In the genomic region with DNA sequence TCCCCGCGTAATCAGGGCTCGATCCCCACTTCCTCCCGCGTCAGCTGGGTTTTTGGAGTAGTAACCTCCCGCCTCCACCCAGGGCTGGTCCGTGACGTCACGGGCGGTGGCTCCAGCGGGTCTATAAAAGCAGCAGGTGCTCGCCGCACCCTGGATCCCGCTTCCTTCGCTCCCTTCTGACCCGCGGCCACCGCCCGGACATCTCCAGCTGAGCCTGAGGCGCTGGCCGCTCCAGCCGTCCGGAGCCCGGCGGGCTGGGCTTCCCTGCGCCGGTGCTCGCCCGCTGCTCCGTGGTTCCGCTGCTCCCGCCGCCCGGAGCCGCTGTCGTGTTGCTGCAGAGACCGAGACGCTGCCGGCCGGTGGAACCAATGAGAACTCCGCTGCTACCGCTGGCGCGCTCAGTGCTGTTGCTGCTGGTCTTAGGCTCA, we compare ENCODE assay signal across 8 mouse cellular contexts. TPM values are rescaled to one million over a fixed set of nuclear protein-coding genes. Genes with fewer than 3 reads are reported as not detected.
DNase-seq lines count a peak whose midpoint lies in the region; ATAC-seq and TF ChIP-seq lines count a peak whose summit lies in the region.

A gene (plus strand): TSS at position 154 of the 428 bp plus-strand sequence.

- H3K4me3 ChIP-seq in gastrocnemius, adult 2 months, result peak within 1 kb of the TSS; percentile 69

- intact Hi-C loops in gastrocnemius, adult 2 months (cut with DNase I), result no loop called here
- intact Hi-C loops in left cerebral cortex, postnatal 14 days (cut with DNase I), result no loop called here

- no peak within 1 kb of the TSS for H3K27ac ChIP-seq in gastrocnemius, adult 2 months

- no peak for TF ChIP-seq CTCF in gastrocnemius, adult 2 months (IDR thresholded peaks at IDR 0.05)

- peak; percentile 95 for ATAC-seq in inflammation-experienced regulatory T-cells, adult 6 months
- peak; percentile 77 for ATAC-seq in megakaryocyte, adult 5-6 weeks (ENCODE audit: poor library complexity, severe bottlenecking)

- DNase-seq in R1 (ENCODE audit: low read depth, low spot score), result peak; percentile 39
- DNase-seq in cerebellum, postnatal 25 days, result peak; percentile 52 to 75
- peak; percentile 55 for DNase-seq in gastrocnemius, adult 2 months
- DNase-seq in left cerebral cortex, postnatal 14 days (ENCODE audit: low spot score in 2 of 2), result peak; percentile 3 to 55
- peak; percentile 60 to 66 for DNase-seq in right cerebral cortex, postnatal 10 days (ENCODE audit: low spot score in 2 of 2)
- DNase-seq in yolk sac, embryonic 10.5 days (ENCODE audit: low spot score), result peak; percentile 10

RNA-seq across cellular contexts. Expression of the gene that starts here (rescaled TPM):
- total RNA-seq in gastrocnemius, adult 2 months (2021), result not detected
- polyA plus RNA-seq in inflammation-experienced regulatory T-cells, adult 6 months (2017; shearing (Covaris generic)), result 1 to 10 TPM; 1.6 to 3.6 (median 2.0) TPM
- not detected for total RNA-seq in left cerebral cortex, postnatal 14 days (2021)
- total RNA-seq in megakaryocyte, adult 5-6 weeks (2015), result 0.39 and 0.60 TPM in 2 replicates
- total RNA-seq in megakaryocyte, adult 5-6 weeks (2017), result not detected in 2 replicates

Comparison
In these comparisons a context has a peak if more than half of its experiments do, and no peak if none do; other contexts are left out.
1. Peak in DNase-seq and H3K4me3 ChIP-seq in gastrocnemius, adult 2 months; RNA of the gene not detected or under 1 TPM.
2. Peak in DNase-seq in left cerebral cortex, postnatal 14 days; RNA of the gene not detected or under 1 TPM.
3. Peak in ATAC-seq in megakaryocyte, adult 5-6 weeks; RNA of the gene not detected or under 1 TPM.
4. DNase-seq: peak in every context shown above with its lines; median percentile 64 in cerebellum, postnatal 25 days; 63 in right cerebral cortex, postnatal 10 days; 55 in gastrocnemius, adult 2 months; 39 in R1; 29 in left cerebral cortex, postnatal 14 days; 10 in yolk sac, embryonic 10.5 days.